Mouse (Mus musculus): ENCODE measurements around the gene Fxyd3. TPM values are rescaled to one million over a fixed set of nuclear protein-coding genes. Genes with fewer than 3 reads are reported as not detected.

The Fxyd3 gene
- polyA plus RNA-seq, 1 experiment: 1.3 TPM

- TF ChIP-seq CTCF (IDR thresholded peaks at IDR 0.05; ENCODE audit: borderline replicate concordance, insufficient read depth, low read depth, low read length): no peak
- no peak for TF ChIP-seq POLR2A (IDR thresholded peaks at IDR 0.05; ENCODE audit: borderline replicate concordance, insufficient read depth, low read length)
- Histone ChIP-seq H3K4me1 (ENCODE audit: control insufficient read depth, insufficient read depth, low read length) (peaks cover 12% of the 10 kb centered on the region; the same call in 1 of the 2 replicates), H3K27me3 (ENCODE audit: control insufficient read depth, insufficient read depth, low read length) (no peaks in the 10 kb centered on the region; the same call in 1 of the 2 replicates), H3K27ac (ENCODE audit: insufficient read depth, low read length) (no peak within 1 kb of the TSS), H3K4me3 (replicated peaks; ENCODE audit: insufficient read depth, low read depth, low read length) (peak within 1 kb of the TSS; percentile 50)
- peak; percentile 63 to 65 for DNase-seq
- WGBS: 2% methylated on average over 28 of the region's 28 CpGs
Measured at GRCm38 (mm10) chr7:31051321-31052021, 25.0 kb downstream of the Fxyd3 start, which contains the start of gene Fxyd7. TSS of gene Fxyd7 (minus strand) at chr7:31051467.

- H3K27ac ChIP-seq (ENCODE audit: insufficient read depth, low read length): no peak overlapping the region
- no peaks in the 10 kb centered on the region; the same call in 1 of the 2 replicates for H3K27me3 ChIP-seq (ENCODE audit: control insufficient read depth, insufficient read depth, low read length)
- peak; percentile 67 to 72 for DNase-seq
- H3K4me3 ChIP-seq (replicated peaks; ENCODE audit: insufficient read depth, low read depth, low read length): peak overlapping the region; percentile 50
- TF ChIP-seq POLR2A (IDR thresholded peaks at IDR 0.05; ENCODE audit: borderline replicate concordance, insufficient read depth, low read length) (no peak), CTCF (IDR thresholded peaks at IDR 0.05; ENCODE audit: borderline replicate concordance, insufficient read depth, low read depth, low read length) (no peak)
- peaks cover 12% of the 10 kb centered on the region; the same call in 1 of the 2 replicates for H3K4me1 ChIP-seq (ENCODE audit: control insufficient read depth, insufficient read depth, low read length)
- 3% methylated on average over 9 of the region's 9 CpGs for WGBS
Measured at GRCm38 (mm10) chr7:31050921-31051320, 25.6 kb downstream of the Fxyd3 start.

- peak in 1 of 2 experiments; percentile 30 for DNase-seq
- 5% methylated on average over 6 of the region's 6 CpGs for WGBS
- Histone ChIP-seq H3K4me1 (ENCODE audit: control insufficient read depth, insufficient read depth, low read length) (peaks cover 12% of the 10 kb centered on the region; the same call in 1 of the 2 replicates), H3K4me3 (replicated peaks; ENCODE audit: insufficient read depth, low read depth, low read length) (peak overlapping the region; percentile 50), H3K27ac (ENCODE audit: insufficient read depth, low read length) (no peak overlapping the region), H3K27me3 (ENCODE audit: control insufficient read depth, insufficient read depth, low read length) (no peaks in the 10 kb centered on the region; the same call in 1 of the 2 replicates)
- TF ChIP-seq POLR2A (IDR thresholded peaks at IDR 0.05; ENCODE audit: borderline replicate concordance, insufficient read depth, low read length) (no peak), CTCF (IDR thresholded peaks at IDR 0.05; ENCODE audit: borderline replicate concordance, insufficient read depth, low read depth, low read length) (no peak)
Measured at GRCm38 (mm10) chr7:31050487-31050886, 26.0 kb downstream of the Fxyd3 start.

- TF ChIP-seq POLR2A (IDR thresholded peaks at IDR 0.05; ENCODE audit: borderline replicate concordance, insufficient read depth, low read length) (no peak), CTCF (IDR thresholded peaks at IDR 0.05; ENCODE audit: borderline replicate concordance, insufficient read depth, low read depth, low read length) (no peak)
- H3K4me3 ChIP-seq (replicated peaks; ENCODE audit: insufficient read depth, low read depth, low read length): peak overlapping the region; percentile 50
- H3K27me3 ChIP-seq (ENCODE audit: control insufficient read depth, insufficient read depth, low read length): peaks cover under 1% of the 10 kb centered on the region; the same call in 1 of the 2 replicates
- no peak overlapping the region for H3K27ac ChIP-seq (ENCODE audit: insufficient read depth, low read length)
- H3K4me1 ChIP-seq (ENCODE audit: control insufficient read depth, insufficient read depth, low read length): peaks cover 12% of the 10 kb centered on the region; the same call in 1 of the 2 replicates
- peak in 1 of 2 experiments; percentile 51 for DNase-seq
- 1% methylated on average over 14 of the region's 15 CpGs for WGBS
Measured at GRCm38 (mm10) chr7:31049846-31050281, 26.6 kb downstream of the Fxyd3 start.

- H3K27ac ChIP-seq (ENCODE audit: insufficient read depth, low read length): no peak overlapping the region
Measured at GRCm38 (mm10) chr7:31049135-31049845, 27.2 kb downstream of the Fxyd3 start.

GRCm38 (mm10) chr7:31042431-31042910, 34.0 kb downstream of the Fxyd3 start, which contains the start of gene Fxyd5:
TSS of gene Fxyd5 (minus strand) at chr7:31042481.
- Histone ChIP-seq H3K4me1 (ENCODE audit: control insufficient read depth, insufficient read depth, low read length) (no peaks in the 10 kb centered on the region), H3K4me3 (replicated peaks; ENCODE audit: insufficient read depth, low read depth, low read length) (no peak within 1 kb of the TSS), H3K27me3 (ENCODE audit: control insufficient read depth, insufficient read depth, low read length) (peaks cover 5% of the 10 kb centered on the region; the same call in 1 of the 2 replicates), H3K27ac (ENCODE audit: insufficient read depth, low read length) (no peak within 1 kb of the TSS)
- no peak for DNase-seq
- WGBS: 35% methylated on average over 10 of the region's 10 CpGs
- TF ChIP-seq CTCF (IDR thresholded peaks at IDR 0.05; ENCODE audit: borderline replicate concordance, insufficient read depth, low read depth, low read length): no peak
- TF ChIP-seq POLR2A (IDR thresholded peaks at IDR 0.05; ENCODE audit: borderline replicate concordance, insufficient read depth, low read length): no peak

More at GRCm38 (mm10) chr7:31049135-31049845, 27.2 kb downstream of the Fxyd3 start:
- Histone ChIP-seq H3K27me3 (ENCODE audit: control insufficient read depth, insufficient read depth, low read length) (peaks cover 3% of the 10 kb centered on the region; the same call in 1 of the 2 replicates), H3K4me1 (ENCODE audit: control insufficient read depth, insufficient read depth, low read length) (peaks cover 12% of the 10 kb centered on the region; the same call in 1 of the 2 replicates), H3K4me3 (replicated peaks; ENCODE audit: insufficient read depth, low read depth, low read length) (peak overlapping the region; percentile 50)
- 24% methylated on average over 5 of the region's 5 CpGs for WGBS
- TF ChIP-seq CTCF (IDR thresholded peaks at IDR 0.05; ENCODE audit: borderline replicate concordance, insufficient read depth, low read depth, low read length) (no peak), POLR2A (IDR thresholded peaks at IDR 0.05; ENCODE audit: borderline replicate concordance, insufficient read depth, low read length) (no peak)
- peak; percentile 76 to 77 for DNase-seq

GRCm38 (mm10) chr7:31041662-31042315, 34.7 kb downstream of the Fxyd3 start:
- H3K4me3 ChIP-seq (replicated peaks; ENCODE audit: insufficient read depth, low read depth, low read length): no peak overlapping the region
- no peak for TF ChIP-seq POLR2A (IDR thresholded peaks at IDR 0.05; ENCODE audit: borderline replicate concordance, insufficient read depth, low read length)
- TF ChIP-seq CTCF (IDR thresholded peaks at IDR 0.05; ENCODE audit: borderline replicate concordance, insufficient read depth, low read depth, low read length): no peak
- no peak overlapping the region for H3K27ac ChIP-seq (ENCODE audit: insufficient read depth, low read length)
- no peaks in the 10 kb centered on the region for H3K4me1 ChIP-seq (ENCODE audit: control insufficient read depth, insufficient read depth, low read length)
- DNase-seq: no peak
- WGBS: 12% methylated on average over 28 of the region's 28 CpGs
- H3K27me3 ChIP-seq (ENCODE audit: control insufficient read depth, insufficient read depth, low read length): peaks cover 5% of the 10 kb centered on the region; the same call in 1 of the 2 replicates

Data from cerebellum, adult 2 months (tissue).